Mouse (Mus musculus) limb, embryonic 14.5 days (tissue): ENCODE results near the gene D430042O09Rik. TPM values are rescaled to one million over a fixed set of nuclear protein-coding genes. Genes with fewer than 3 reads are reported as not detected.

Experiments used
- ATAC-seq: fragments of 200-750 bp; cut with Nextera tagmentation; 2 replicates; pipeline ENCODE4 v1.8.0; 2017; ENCODE audit warnings: low read depth, moderate number of reproducible peaks, moderate TSS enrichment; ENCODE audit not compliant: low FRiP score
- DNase-seq: peaks from one replicate; pipeline ENCODE4 v3.0.0-alpha.2; 2015; ENCODE audit warnings: low spot score
- H3K27ac ChIP-seq: fragments of 300-500 bp; sonication (generic); replicated peaks from 2 replicates; pipeline ENCODE4 v1.5.1; 2014; ENCODE audit warnings: low read depth, mild to moderate bottlenecking, low read length, moderate library complexity, mixed read lengths
- H3K27me3 ChIP-seq: fragments of 300-500 bp; sonication (generic); 2 replicates; pipeline ENCODE4 v1.6.1; 2014; ENCODE audit warnings: low read length, mixed read lengths; ENCODE audit not compliant: control insufficient read depth, insufficient read depth
- H3K36me3 ChIP-seq: fragments of 300-500 bp; sonication (generic); 2 replicates; pipeline ENCODE4 v1.6.1; 2014; ENCODE audit warnings: mild to moderate bottlenecking, low read length, moderate library complexity, mixed read lengths; ENCODE audit not compliant: control insufficient read depth, insufficient read depth
- H3K4me1 ChIP-seq: fragments of 300-500 bp; sonication (generic); 2 replicates; pipeline ENCODE4 v1.6.1; 2014; ENCODE audit warnings: antibody characterized with exemption, low read length, mixed read lengths; ENCODE audit not compliant: control insufficient read depth, insufficient read depth
- H3K4me2 ChIP-seq: fragments of 300-500 bp; sonication (generic); replicated peaks from 2 replicates; pipeline ENCODE4 v1.6.1; 2014; ENCODE audit warnings: low read depth, mild to moderate bottlenecking, low read length, moderate library complexity; ENCODE audit not compliant: severe bottlenecking
- H3K4me3 ChIP-seq: fragments of 300-500 bp; sonication (generic); replicated peaks from 2 replicates; pipeline ENCODE4 v1.5.1; 2014; ENCODE audit warnings: low read length
- H3K9ac ChIP-seq: fragments of 300-500 bp; sonication (generic); 2 replicates; pipeline ENCODE4 v1.6.1; 2014; ENCODE audit warnings: mild to moderate bottlenecking, low read depth, low read length, moderate library complexity; ENCODE audit not compliant: severe bottlenecking
- H3K9me3 ChIP-seq: fragments of 300-500 bp; sonication (generic); 2 replicates; pipeline ENCODE4 v1.6.1; 2016; ENCODE audit warnings: low read length; ENCODE audit not compliant: control insufficient read depth
- POLR2A ChIP-seq: fragments of 200-500 bp; IDR thresholded peaks from 2 replicates; pipeline ENCODE4 v1.8.0; 2012; ENCODE audit warnings: inconsistent platforms, mild to moderate bottlenecking, moderate library complexity, borderline replicate concordance; ENCODE audit not compliant: insufficient read depth, insufficient read length; ENCODE audit errors: extremely low read depth
- WGBS: fragments of 180-500 bp; shearing (Covaris S2); extraction: QIAGEN DNeasy Blood & Tissue Kit; methylation state at CpG from one replicate; pipeline ENCODE4 v1.1.7; 2014; 5-methylcytosine and 5-hydroxymethylcytosine counted together
- polyA plus RNA-seq, 2 experiments: library from polyadenylated mRNA; depleted of rRNA in 1 of 2; stranded (reverse) in 1 of 2; unstranded in 1 of 2; fragments of >200 nt; fragmentation: Nextera tagmentation in 1 of 2; extraction: Ambion mirVana in 1 of 2; gene quantifications; 2 replicates each; pipeline versions ENCODE4 v1.2.1 to v1.2.3; 2012 to 2014

D430042O09Rik gene
- polyA plus RNA-seq, 2 experiments, result 8.8 to 18.9 TPM

DNA sequence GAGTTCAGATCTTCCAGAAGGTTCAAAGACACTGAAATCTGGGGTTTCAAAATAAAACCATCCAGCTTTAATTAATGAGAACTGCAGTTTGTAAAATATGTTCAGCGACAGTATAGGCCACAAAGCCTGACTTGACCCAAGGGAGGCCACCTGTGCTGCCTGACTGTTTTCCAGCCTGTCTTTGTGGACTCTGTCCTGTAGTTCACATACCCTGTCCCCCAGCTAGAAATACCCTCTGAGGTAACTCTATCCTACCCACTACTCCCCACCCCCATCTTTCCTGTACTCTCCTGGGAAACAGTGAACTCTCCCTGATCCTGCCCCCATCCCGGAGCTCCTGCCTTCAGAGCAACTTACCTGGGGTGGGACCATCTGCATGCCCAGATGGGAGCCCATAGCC is 175.5 kb downstream of the D430042O09Rik start:
- Histone ChIP-seq H3K9me3 (no peaks in the 10 kb centered on the region), H3K36me3 (no peaks in the 10 kb centered on the region), H3K4me3 (no peak overlapping the region), H3K4me1 (peaks cover 12% of the 10 kb centered on the region), H3K9ac (no peak overlapping the region), H3K27me3 (no peaks in the 10 kb centered on the region), H3K27ac (no peak overlapping the region), H3K4me2 (no peak overlapping the region)
- 46% methylated on average over 2 of the region's 2 CpGs for WGBS
- ATAC-seq, result no peak
- TF ChIP-seq POLR2A, result no peak
- no peak for DNase-seq

DNA sequence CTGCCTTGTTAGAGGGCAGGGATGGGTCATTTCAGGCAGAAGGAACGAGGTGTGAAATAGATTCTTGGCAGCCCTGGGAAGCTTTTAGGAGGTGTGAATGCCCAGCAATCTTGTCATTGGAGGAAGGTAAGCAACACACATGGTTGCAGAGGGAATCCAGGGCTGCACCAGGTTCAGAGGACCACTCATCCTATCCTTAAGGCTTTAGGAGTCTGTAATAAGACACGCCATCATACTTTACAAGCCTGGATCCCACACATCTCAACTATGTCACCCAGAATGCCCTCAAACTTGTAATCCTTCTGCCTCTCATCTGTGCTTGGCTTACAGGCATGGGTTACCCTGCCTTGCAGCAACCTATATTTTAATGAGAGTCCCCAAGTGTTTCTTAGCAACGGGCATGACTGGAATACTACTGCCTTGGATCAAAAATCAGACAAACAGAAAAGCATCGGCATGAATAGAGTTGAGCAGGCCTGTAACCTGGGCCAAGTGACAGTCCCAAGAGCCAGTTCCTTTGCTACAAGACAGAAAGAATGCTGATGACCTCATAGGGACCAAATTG is 178.5 kb downstream of the D430042O09Rik start:
- Histone ChIP-seq H3K4me1 (peaks cover 12% of the 10 kb centered on the region), H3K9ac (no peak overlapping the region), H3K4me3 (no peak overlapping the region), H3K36me3 (no peaks in the 10 kb centered on the region), H3K4me2 (no peak overlapping the region), H3K9me3 (no peaks in the 10 kb centered on the region), H3K27me3 (no peaks in the 10 kb centered on the region), H3K27ac (no peak overlapping the region)
- DNase-seq (no peak), ATAC-seq (peak; percentile 30; the same call in 1 of the 2 replicates)
- TF ChIP-seq POLR2A, result no peak
- 23% methylated on average over 4 of the region's 4 CpGs for WGBS

DNA sequence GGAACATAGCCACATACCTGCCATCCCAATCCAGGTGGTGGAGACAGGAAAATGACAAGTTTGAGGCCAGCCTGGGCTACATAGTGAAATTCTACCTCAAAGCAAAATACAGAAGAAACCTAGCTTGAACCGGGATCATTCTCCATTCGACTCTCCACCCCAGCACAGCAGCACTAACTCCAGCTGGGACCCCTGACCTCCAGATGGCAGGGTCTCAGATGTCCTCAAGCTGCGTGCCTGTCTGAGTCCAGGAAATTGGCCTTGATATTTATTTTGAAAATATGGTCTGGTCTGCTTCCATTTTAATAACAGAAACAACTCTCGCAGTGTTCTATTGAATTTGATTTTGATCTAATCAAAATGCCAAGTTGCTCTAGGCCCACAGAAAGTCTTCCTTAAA is 179.4 kb downstream of the D430042O09Rik start:
- ATAC-seq (no peak), DNase-seq (no peak)
- H3K4me3 ChIP-seq, result no peak overlapping the region
- no peaks in the 10 kb centered on the region for H3K27me3 ChIP-seq
- TF ChIP-seq POLR2A, result no peak
- H3K4me1 ChIP-seq, result peaks cover 12% of the 10 kb centered on the region
- no peak overlapping the region for H3K9ac ChIP-seq
- H3K9me3 ChIP-seq, result no peaks in the 10 kb centered on the region
- no peak overlapping the region for H3K4me2 ChIP-seq
- H3K36me3 ChIP-seq, result no peaks in the 10 kb centered on the region
- H3K27ac ChIP-seq, result no peak overlapping the region
- 29% methylated on average over 4 of the region's 4 CpGs for WGBS

DNA sequence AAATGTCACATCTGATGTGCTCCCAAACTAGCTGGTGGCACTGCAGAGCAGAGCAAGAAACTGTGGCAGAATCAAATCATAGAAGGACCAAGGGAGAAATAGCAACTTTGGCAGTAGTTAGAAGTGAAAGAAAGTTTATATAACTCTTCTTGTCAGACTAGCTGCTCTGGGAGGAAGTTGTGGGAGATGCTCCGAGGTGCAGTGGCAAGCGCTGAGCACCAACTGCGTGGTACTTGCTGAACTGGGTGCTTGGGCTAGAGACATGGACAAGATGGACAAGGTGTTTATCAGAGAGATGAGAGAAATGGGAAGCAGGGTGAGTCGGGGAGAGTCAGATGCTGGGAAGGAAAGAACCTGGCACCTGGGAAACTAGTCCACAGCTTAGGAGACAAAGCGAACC is 180.1 kb downstream of the D430042O09Rik start:
- Histone ChIP-seq H3K4me2 (no peak overlapping the region), H3K27ac (no peak overlapping the region), H3K9ac (no peak overlapping the region), H3K9me3 (no peaks in the 10 kb centered on the region), H3K27me3 (no peaks in the 10 kb centered on the region), H3K4me3 (no peak overlapping the region), H3K36me3 (no peaks in the 10 kb centered on the region), H3K4me1 (peaks cover 12% of the 10 kb centered on the region)
- 80% methylated on average over 5 of the region's 5 CpGs for WGBS
- no peak for DNase-seq
- no peak for ATAC-seq
- no peak for TF ChIP-seq POLR2A

DNA sequence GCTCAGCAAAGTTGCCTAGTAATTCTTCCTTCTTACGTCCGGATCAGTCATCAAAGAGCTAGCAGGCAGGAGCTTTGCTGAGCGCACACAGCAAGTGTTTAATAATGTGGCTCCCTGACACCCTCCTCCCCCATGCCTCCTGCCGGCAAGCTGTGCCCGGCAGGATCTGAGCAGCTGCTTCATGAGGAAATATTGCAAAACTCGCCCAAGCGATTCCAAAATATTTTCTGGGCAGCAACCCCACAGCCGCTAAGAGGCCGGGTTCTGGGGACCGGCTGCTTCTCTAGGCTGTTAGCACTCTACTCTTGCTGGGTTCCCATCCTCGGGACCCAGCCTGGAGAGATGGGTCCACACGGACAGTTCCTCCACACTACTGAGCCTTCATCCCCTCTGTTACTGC is 180.7 kb downstream of the D430042O09Rik start:
- ATAC-seq, result no peak
- no peaks in the 10 kb centered on the region for H3K36me3 ChIP-seq
- H3K4me3 ChIP-seq, result no peak overlapping the region
- no peaks in the 10 kb centered on the region for H3K9me3 ChIP-seq
- H3K9ac ChIP-seq, result no peak overlapping the region
- no peak overlapping the region for H3K27ac ChIP-seq
- TF ChIP-seq POLR2A, result no peak
- peak; percentile 14 for DNase-seq
- H3K4me2 ChIP-seq, result no peak overlapping the region
- H3K27me3 ChIP-seq, result no peaks in the 10 kb centered on the region
- 36% methylated on average over 12 of the region's 12 CpGs for WGBS
- H3K4me1 ChIP-seq, result peaks cover 12% of the 10 kb centered on the region

DNA sequence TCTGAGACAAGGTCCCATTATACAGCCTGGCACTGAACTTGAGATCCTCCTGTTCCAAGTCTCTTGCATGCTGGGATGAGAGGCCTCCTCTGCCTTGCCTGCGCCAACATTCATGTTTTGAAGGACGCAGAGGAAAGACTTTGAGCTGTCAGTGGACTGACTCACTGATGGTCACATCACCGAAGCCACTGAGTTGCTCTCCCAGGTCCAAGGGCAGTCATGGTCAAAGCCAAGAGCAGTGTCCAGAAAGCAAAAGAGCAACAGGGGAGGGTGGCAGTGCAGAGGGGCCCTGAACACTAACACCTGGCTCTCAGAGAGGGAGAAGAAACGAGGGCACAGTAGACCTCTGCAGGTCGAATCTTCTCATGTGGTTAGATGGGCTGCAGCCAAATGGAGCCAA is 185.9 kb downstream of the D430042O09Rik start:
- ATAC-seq, result no peak
- Histone ChIP-seq H3K4me2 (no peak overlapping the region), H3K36me3 (no peaks in the 10 kb centered on the region), H3K9ac (no peak overlapping the region), H3K27me3 (no peaks in the 10 kb centered on the region), H3K9me3 (no peaks in the 10 kb centered on the region), H3K4me1 (no peaks in the 10 kb centered on the region), H3K27ac (no peak overlapping the region), H3K4me3 (no peak overlapping the region)
- 92% methylated on average over 4 of the region's 5 CpGs for WGBS
- TF ChIP-seq POLR2A, result no peak
- no peak for DNase-seq
